Mouse (Mus musculus) forebrain, embryonic 11.5 days (tissue): ENCODE measurements around the gene Gm17087. TPM values are rescaled to one million over a fixed set of nuclear protein-coding genes. Genes with fewer than 3 reads are reported as not detected.

Source experiments
- ATAC-seq: fragments of 200-750 bp; cut with Nextera tagmentation; replicated peaks from 2 replicates; pipeline ENCODE4 v1.8.0; 2017; ENCODE audit warnings: moderate TSS enrichment; ENCODE audit not compliant: low FRiP score
- DNase-seq: peaks from one replicate; pipeline ENCODE4 v3.0.0-alpha.2; 2017; ENCODE audit warnings: low spot score
- H3K27ac ChIP-seq: fragments of 300-500 bp; sonication (generic); 2 replicates; pipeline ENCODE4 v1.5.1; 2014; ENCODE audit warnings: low read depth, low read length
- H3K27me3 ChIP-seq: fragments of 300-500 bp; sonication (generic); 2 replicates; pipeline ENCODE4 v1.6.1; 2014; ENCODE audit warnings: mild to moderate bottlenecking, low read length, mixed read lengths; ENCODE audit not compliant: control insufficient read depth, insufficient read depth
- H3K36me3 ChIP-seq: fragments of 300-500 bp; sonication (generic); 2 replicates; pipeline ENCODE4 v1.6.1; 2014; ENCODE audit warnings: mild to moderate bottlenecking, low read length, moderate library complexity, mixed read lengths; ENCODE audit not compliant: control insufficient read depth, insufficient read depth
- H3K4me1 ChIP-seq: fragments of 300-500 bp; sonication (generic); replicated peaks from 2 replicates; pipeline ENCODE4 v1.6.1; 2014; ENCODE audit warnings: low read length, mixed read lengths; ENCODE audit not compliant: control insufficient read depth, insufficient read depth
- H3K4me2 ChIP-seq: fragments of 300-500 bp; sonication (generic); 2 replicates; pipeline ENCODE4 v1.6.1; 2014; ENCODE audit warnings: low read depth, mild to moderate bottlenecking, low read length, moderate library complexity, mixed read lengths; ENCODE audit not compliant: severe bottlenecking
- H3K4me3 ChIP-seq: fragments of 300-500 bp; sonication (generic); 2 replicates; pipeline ENCODE4 v1.5.1; 2014; ENCODE audit warnings: low read depth, low read length
- H3K9ac ChIP-seq: fragments of 300-500 bp; sonication (generic); 2 replicates; pipeline ENCODE4 v1.6.1; 2014; ENCODE audit warnings: low read length
- H3K9me3 ChIP-seq: fragments of 300-500 bp; sonication (generic); 2 replicates; pipeline ENCODE4 v1.6.1; 2016; ENCODE audit warnings: low read length, mixed read lengths; ENCODE audit not compliant: control insufficient read depth
- WGBS: fragments of 180-500 bp; shearing (Covaris S2); extraction: QIAGEN DNeasy Blood & Tissue Kit; methylation state at CpG from one replicate; pipeline ENCODE4 v1.1.7; 2014; 5-methylcytosine and 5-hydroxymethylcytosine counted together
- polyA plus RNA-seq: library from polyadenylated mRNA; unstranded; fragments of >200 nt; fragmentation: Nextera tagmentation; extraction: Ambion mirVana; gene quantifications from 2 replicates; pipeline ENCODE4 v1.2.1, GENCODE M21; 2014

Gm17087 gene
- polyA plus RNA-seq, 1 experiment from 2014 or later: not detected

- H3K4me1 ChIP-seq: no peaks in the 10 kb centered on the region
- H3K9me3 ChIP-seq: no peaks in the 10 kb centered on the region
- no peak overlapping the region for H3K9ac ChIP-seq
- DNase-seq (no peak), ATAC-seq (no peak)
- no peak overlapping the region for H3K4me2 ChIP-seq
- no peaks in the 10 kb centered on the region for H3K27me3 ChIP-seq
- 78% methylated on average over 6 of the region's 6 CpGs for WGBS
- no peak overlapping the region for H3K27ac ChIP-seq
- no peaks in the 10 kb centered on the region for H3K36me3 ChIP-seq
- no peak overlapping the region for H3K4me3 ChIP-seq
Measured at GRCm38 (mm10) chr17:8554219-8554618, 12.5 kb downstream of the Gm17087 start.

GRCm38 (mm10) chr17:8553601-8554000, 13.1 kb downstream of the Gm17087 start:
- WGBS: 83% methylated on average over 3 of the region's 3 CpGs
- no peaks in the 10 kb centered on the region for H3K4me1 ChIP-seq
- H3K4me2 ChIP-seq: no peak overlapping the region
- DNase-seq (no peak), ATAC-seq (no peak)
- no peak overlapping the region for H3K4me3 ChIP-seq
- no peaks in the 10 kb centered on the region for H3K36me3 ChIP-seq
- H3K27me3 ChIP-seq: no peaks in the 10 kb centered on the region
- no peak overlapping the region for H3K9ac ChIP-seq
- no peak overlapping the region for H3K27ac ChIP-seq
- H3K9me3 ChIP-seq: no peaks in the 10 kb centered on the region

GRCm38 (mm10) chr17:8552346-8553035, 14.3 kb downstream of the Gm17087 start:
- Histone ChIP-seq H3K36me3 (no peaks in the 10 kb centered on the region), H3K9ac (no peak overlapping the region), H3K4me2 (no peak overlapping the region), H3K27ac (no peak overlapping the region), H3K27me3 (no peaks in the 10 kb centered on the region), H3K4me1 (no peaks in the 10 kb centered on the region), H3K9me3 (no peaks in the 10 kb centered on the region), H3K4me3 (no peak overlapping the region)
- no peak for ATAC-seq
- 87% methylated on average over 8 of the region's 8 CpGs for WGBS
- no peak for DNase-seq

- Histone ChIP-seq H3K27ac (no peak overlapping the region), H3K4me1 (no peaks in the 10 kb centered on the region), H3K4me2 (no peak overlapping the region), H3K4me3 (no peak overlapping the region), H3K27me3 (no peaks in the 10 kb centered on the region), H3K9me3 (no peaks in the 10 kb centered on the region), H3K36me3 (no peaks in the 10 kb centered on the region), H3K9ac (no peak overlapping the region)
- ATAC-seq (no peak), DNase-seq (no peak)
- 86% methylated on average over 3 of the region's 3 CpGs for WGBS
Measured at GRCm38 (mm10) chr17:8551641-8552040, 15.1 kb downstream of the Gm17087 start.

GRCm38 (mm10) chr17:8548733-8549132, 18.0 kb downstream of the Gm17087 start:
- Histone ChIP-seq H3K4me2 (no peak overlapping the region), H3K4me1 (no peaks in the 10 kb centered on the region), H3K27ac (no peak overlapping the region), H3K9me3 (no peaks in the 10 kb centered on the region), H3K4me3 (no peak overlapping the region), H3K27me3 (no peaks in the 10 kb centered on the region), H3K9ac (no peak overlapping the region), H3K36me3 (no peaks in the 10 kb centered on the region)
- ATAC-seq (no peak), DNase-seq (no peak)
- 93% methylated on average over 4 of the region's 4 CpGs for WGBS

DNA sequence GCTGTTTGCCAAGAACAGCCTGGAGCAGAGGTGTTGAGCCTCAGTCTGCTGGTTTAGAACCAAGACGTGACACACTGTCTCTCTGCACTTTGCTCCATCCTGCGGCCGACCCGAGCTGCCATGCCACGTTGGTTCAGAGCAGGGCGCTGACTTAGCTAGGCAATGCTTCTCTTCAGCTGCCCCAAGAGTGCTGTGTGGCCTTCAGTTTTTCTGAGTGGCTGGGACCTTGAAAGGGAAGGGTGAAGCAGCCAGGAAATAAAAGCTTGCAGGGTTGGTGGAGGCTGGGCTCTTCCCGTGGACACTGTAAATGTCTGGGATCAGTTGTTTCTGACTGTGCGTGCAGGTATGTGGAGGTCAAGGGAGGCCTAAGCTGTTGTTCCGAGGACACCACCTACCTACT, 20.4 kb downstream of the Gm17087 start:
- ATAC-seq: no peak
- H3K27ac ChIP-seq: no peak overlapping the region
- DNase-seq: no peak
- H3K4me3 ChIP-seq: no peak overlapping the region
- no peak overlapping the region for H3K4me2 ChIP-seq
- no peaks in the 10 kb centered on the region for H3K27me3 ChIP-seq
- H3K36me3 ChIP-seq: no peaks in the 10 kb centered on the region
- no peaks in the 10 kb centered on the region for H3K4me1 ChIP-seq
- no peaks in the 10 kb centered on the region for H3K9me3 ChIP-seq
- no peak overlapping the region for H3K9ac ChIP-seq
- 92% methylated on average over 9 of the region's 9 CpGs for WGBS

DNA sequence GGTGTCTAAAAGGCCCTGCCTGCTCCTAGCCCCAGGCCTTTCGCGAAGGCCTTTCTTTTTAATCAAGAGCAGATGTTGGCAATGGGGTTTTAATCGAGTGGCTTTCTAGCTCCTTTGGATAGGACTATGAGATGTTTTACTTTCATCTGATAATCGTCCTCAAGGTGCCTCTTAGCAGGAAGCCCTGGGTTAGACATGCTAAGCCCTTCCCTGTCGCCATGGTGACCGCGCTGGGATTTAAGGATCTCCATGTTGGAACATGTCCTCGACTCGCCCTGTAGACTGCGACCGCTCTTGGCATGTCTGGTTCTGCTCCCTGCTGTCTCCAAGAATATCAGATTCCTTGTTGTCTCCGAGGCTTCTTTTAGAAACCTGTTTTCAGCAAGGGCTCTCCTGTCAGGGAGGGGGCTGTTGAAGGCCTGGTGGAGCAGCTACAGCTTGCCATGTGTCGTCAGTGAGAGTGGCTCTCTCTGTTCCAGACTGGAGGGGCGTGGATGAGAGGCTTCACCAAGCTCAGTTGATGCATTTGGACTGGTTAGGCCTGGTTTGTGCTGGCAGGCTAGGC, 24.7 kb downstream of the Gm17087 start:
- Histone ChIP-seq H3K9ac (no peak overlapping the region), H3K27ac (no peak overlapping the region), H3K4me1 (no peaks in the 10 kb centered on the region), H3K27me3 (no peaks in the 10 kb centered on the region), H3K4me3 (no peak overlapping the region), H3K9me3 (no peaks in the 10 kb centered on the region), H3K4me2 (no peak overlapping the region), H3K36me3 (no peaks in the 10 kb centered on the region)
- DNase-seq (peak; percentile 61), ATAC-seq (no peak)
- 75% methylated on average over 14 of the region's 14 CpGs for WGBS

GRCm38 (mm10) chr17:8538102-8538501, 28.6 kb downstream of the Gm17087 start:
- WGBS: 70% methylated on average over 3 of the region's 3 CpGs
- H3K4me1 ChIP-seq: no peaks in the 10 kb centered on the region
- no peak overlapping the region for H3K4me2 ChIP-seq
- no peak for DNase-seq
- H3K27me3 ChIP-seq: no peaks in the 10 kb centered on the region
- H3K4me3 ChIP-seq: no peak overlapping the region
- H3K27ac ChIP-seq: no peak overlapping the region
- no peaks in the 10 kb centered on the region for H3K9me3 ChIP-seq
- H3K9ac ChIP-seq: no peak overlapping the region
- no peaks in the 10 kb centered on the region for H3K36me3 ChIP-seq
- ATAC-seq: no peak

DNA sequence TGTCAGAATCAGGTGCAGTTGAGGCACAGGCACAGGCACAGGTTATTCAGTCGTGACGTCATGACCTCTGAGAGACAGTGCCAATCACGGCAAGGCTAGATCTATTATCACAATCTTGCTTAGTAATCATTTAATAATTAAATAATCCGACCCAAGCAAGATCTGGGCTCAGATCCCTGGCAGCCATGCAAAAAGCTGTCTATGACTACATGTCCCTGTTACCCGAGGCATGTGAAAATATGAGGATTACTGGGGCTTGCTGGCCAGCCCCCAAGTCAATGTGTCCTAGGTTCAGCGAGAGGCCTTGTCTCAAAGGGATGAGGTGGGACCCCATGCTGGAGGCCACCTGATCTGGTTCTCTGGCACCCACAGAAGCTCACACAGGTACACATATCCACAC, 30.2 kb downstream of the Gm17087 start:
- Histone ChIP-seq H3K36me3 (no peaks in the 10 kb centered on the region), H3K9me3 (no peaks in the 10 kb centered on the region), H3K27me3 (no peaks in the 10 kb centered on the region), H3K27ac (no peak overlapping the region), H3K4me1 (no peaks in the 10 kb centered on the region), H3K4me3 (no peak overlapping the region), H3K4me2 (no peak overlapping the region), H3K9ac (no peak overlapping the region)
- DNase-seq: no peak
- ATAC-seq: no peak
- 81% methylated on average over 6 of the region's 6 CpGs for WGBS
